Mouse (Mus musculus): ENCODE measurements at regions not wholly inside any gene's neighbourhood (a gene's known extent, or its start where the extent isn't known, plus 50 kb on each side); places are given as distances from the start of the nearest gene placed in this dataset.
"Not testable (repeated sequence)": the region's sequence is repeated elsewhere in the genome, so short reads cannot be mapped to it uniquely, and the experiment has no call there.

DNA sequence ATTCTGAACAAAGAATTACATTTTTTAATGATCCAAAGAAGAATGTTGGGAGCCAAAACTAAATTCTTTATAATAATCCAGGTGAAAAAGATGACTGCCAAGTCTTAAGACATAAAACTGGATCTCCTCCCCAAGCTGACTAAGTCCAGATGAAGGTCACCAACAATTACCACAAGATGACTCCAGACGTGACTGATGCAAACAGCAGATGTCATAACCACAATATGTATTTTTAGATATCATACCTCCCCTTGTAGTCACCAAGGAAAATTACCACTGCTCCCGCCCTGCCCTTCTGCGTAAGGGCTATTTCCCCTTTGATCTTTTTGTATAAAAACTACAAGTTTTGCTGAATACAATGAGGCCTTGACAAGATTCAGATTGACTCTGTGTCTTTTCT, 1110.4 kb downstream of the Basp1 start:
- DNase-seq, result not testable (repeated sequence)

GRCm38 (mm10) chr15:24297236-24297635, 1116.3 kb downstream of the Basp1 start:
- no peak for DNase-seq

GRCm38 (mm10) chr15:24296798-24297197, 1116.8 kb downstream of the Basp1 start:
- no peak for DNase-seq

- no peak for DNase-seq
Measured at GRCm38 (mm10) chr15:24275100-24275499, 1138.5 kb downstream of the Basp1 start.

DNA sequence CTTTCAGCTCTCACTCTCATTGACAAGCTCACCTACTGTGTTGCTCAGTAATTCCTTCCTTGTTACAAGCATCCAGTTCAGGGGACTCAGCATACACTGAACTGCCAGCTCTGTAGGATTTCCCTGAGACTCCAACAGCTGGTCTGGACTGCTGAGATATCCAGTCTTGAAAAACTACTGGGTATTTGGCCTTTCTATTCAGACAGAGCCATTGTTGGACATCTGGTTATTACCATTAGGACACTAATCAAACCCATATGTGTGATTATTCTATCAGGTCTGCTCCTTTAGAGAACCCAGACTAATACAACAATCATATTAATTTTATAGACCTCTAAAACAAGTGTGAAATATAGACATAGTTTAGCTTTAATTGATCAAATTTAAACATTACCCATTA, 1146.2 kb downstream of the Basp1 start:
- no peak for DNase-seq
